Mouse (Mus musculus): ENCODE data around the gene Nek10. TPM values are rescaled to one million over a fixed set of nuclear protein-coding genes. Genes with fewer than 3 reads are reported as not detected.
A peak's percentile ranks its signal among the peaks of the same experiment; 100 is the strongest.

Nek10 gene
- total and polyA plus RNA-seq, 2 experiments from 2014 or later, result 0.28 to 1.3 TPM

GRCm38 (mm10) chr14:14871700-14872099, 68.5 kb downstream of the Nek10 start:
- ATAC-seq (ENCODE audit: low FRiP score) (no peak), DNase-seq (ENCODE audit: low spot score) (no peak)
- Histone ChIP-seq H3K36me3 (ENCODE audit: insufficient read depth, low read length) (no peaks in the 10 kb centered on the region), H3K9ac (replicated peaks; ENCODE audit: low read length, poor library complexity, severe bottlenecking) (no peak overlapping the region), H3K9me3 (ENCODE audit: low read length) (no peaks in the 10 kb centered on the region), H3K4me2 (ENCODE audit: low read depth, low read length, poor library complexity, severe bottlenecking) (no peak overlapping the region), H3K27me3 (ENCODE audit: insufficient read depth, low read length) (no peaks in the 10 kb centered on the region), H3K27ac (ENCODE audit: low read depth, low read length) (no peak overlapping the region), H3K4me3 (ENCODE audit: low read depth, low read length) (no peak overlapping the region), H3K4me1 (ENCODE audit: insufficient read depth, low read length) (no peaks in the 10 kb centered on the region)
- 84% methylated on average over 4 of the region's 4 CpGs for WGBS
- TF ChIP-seq CTCF (IDR thresholded peaks at IDR 0.05), result no peak

GRCm38 (mm10) chr14:14893932-14894652, 90.9 kb downstream of the Nek10 start:
- Histone ChIP-seq H3K4me3 (ENCODE audit: low read depth, low read length) (no peak overlapping the region), H3K4me2 (ENCODE audit: low read depth, low read length, poor library complexity, severe bottlenecking) (no peak overlapping the region), H3K4me1 (ENCODE audit: insufficient read depth, low read length) (no peaks in the 10 kb centered on the region), H3K27ac (ENCODE audit: low read depth, low read length) (no peak overlapping the region), H3K36me3 (ENCODE audit: insufficient read depth, low read length) (no peaks in the 10 kb centered on the region), H3K9me3 (ENCODE audit: low read length) (no peaks in the 10 kb centered on the region), H3K9ac (replicated peaks; ENCODE audit: low read length, poor library complexity, severe bottlenecking) (no peak overlapping the region), H3K27me3 (ENCODE audit: insufficient read depth, low read length) (no peaks in the 10 kb centered on the region)
- DNase-seq (ENCODE audit: low spot score) (peak; percentile 62), ATAC-seq (ENCODE audit: low FRiP score) (no peak; the same call in 1 of the 2 replicates)
- WGBS, result 14% methylated on average over 4 of the region's 4 CpGs
- TF ChIP-seq CTCF (IDR thresholded peaks at IDR 0.05), result no peak

GRCm38 (mm10) chr14:14894776-14895175, 91.6 kb downstream of the Nek10 start:
- DNase-seq (ENCODE audit: low spot score) (no peak), ATAC-seq (ENCODE audit: low FRiP score) (no peak)
- H3K27me3 ChIP-seq (ENCODE audit: insufficient read depth, low read length), result no peaks in the 10 kb centered on the region
- H3K4me3 ChIP-seq (ENCODE audit: low read depth, low read length), result no peak overlapping the region
- no peak overlapping the region for H3K9ac ChIP-seq (replicated peaks; ENCODE audit: low read length, poor library complexity, severe bottlenecking)
- H3K36me3 ChIP-seq (ENCODE audit: insufficient read depth, low read length), result no peaks in the 10 kb centered on the region
- H3K9me3 ChIP-seq (ENCODE audit: low read length), result no peaks in the 10 kb centered on the region
- TF ChIP-seq CTCF (IDR thresholded peaks at IDR 0.05), result no peak
- H3K27ac ChIP-seq (ENCODE audit: low read depth, low read length), result no peak overlapping the region
- no peaks in the 10 kb centered on the region for H3K4me1 ChIP-seq (ENCODE audit: insufficient read depth, low read length)
- no peak overlapping the region for H3K4me2 ChIP-seq (ENCODE audit: low read depth, low read length, poor library complexity, severe bottlenecking)

GRCm38 (mm10) chr14:14895363-14895762, 92.1 kb downstream of the Nek10 start:
- Histone ChIP-seq H3K9me3 (ENCODE audit: low read length) (no peaks in the 10 kb centered on the region), H3K27me3 (ENCODE audit: insufficient read depth, low read length) (no peaks in the 10 kb centered on the region), H3K4me2 (ENCODE audit: low read depth, low read length, poor library complexity, severe bottlenecking) (no peak overlapping the region), H3K9ac (replicated peaks; ENCODE audit: low read length, poor library complexity, severe bottlenecking) (no peak overlapping the region), H3K4me1 (ENCODE audit: insufficient read depth, low read length) (no peaks in the 10 kb centered on the region), H3K27ac (ENCODE audit: low read depth, low read length) (no peak overlapping the region), H3K4me3 (ENCODE audit: low read depth, low read length) (no peak overlapping the region), H3K36me3 (ENCODE audit: insufficient read depth, low read length) (no peaks in the 10 kb centered on the region)
- TF ChIP-seq CTCF (IDR thresholded peaks at IDR 0.05), result no peak
- ATAC-seq (ENCODE audit: low FRiP score), result no peak
- 95% methylated on average over 2 of the region's 2 CpGs for WGBS
- DNase-seq (ENCODE audit: low spot score), result no peak

GRCm38 (mm10) chr14:14896399-14897136, 93.4 kb downstream of the Nek10 start:
- Histone ChIP-seq H3K4me1 (ENCODE audit: insufficient read depth, low read length) (no peaks in the 10 kb centered on the region), H3K27me3 (ENCODE audit: insufficient read depth, low read length) (no peaks in the 10 kb centered on the region), H3K4me2 (ENCODE audit: low read depth, low read length, poor library complexity, severe bottlenecking) (no peak overlapping the region), H3K9ac (replicated peaks; ENCODE audit: low read length, poor library complexity, severe bottlenecking) (no peak overlapping the region), H3K9me3 (ENCODE audit: low read length) (no peaks in the 10 kb centered on the region), H3K27ac (ENCODE audit: low read depth, low read length) (no peak overlapping the region), H3K36me3 (ENCODE audit: insufficient read depth, low read length) (no peaks in the 10 kb centered on the region), H3K4me3 (ENCODE audit: low read depth, low read length) (no peak overlapping the region)
- WGBS, result 67% methylated on average over 3 of the region's 3 CpGs
- ATAC-seq (ENCODE audit: low FRiP score) (peak; percentile 62; the same call in 1 of the 2 replicates), DNase-seq (ENCODE audit: low spot score) (peak; percentile 41)
- TF ChIP-seq CTCF (IDR thresholded peaks at IDR 0.05), result no peak
